ENCODE assay signal across 23 mouse cellular contexts in the genomic region with DNA sequence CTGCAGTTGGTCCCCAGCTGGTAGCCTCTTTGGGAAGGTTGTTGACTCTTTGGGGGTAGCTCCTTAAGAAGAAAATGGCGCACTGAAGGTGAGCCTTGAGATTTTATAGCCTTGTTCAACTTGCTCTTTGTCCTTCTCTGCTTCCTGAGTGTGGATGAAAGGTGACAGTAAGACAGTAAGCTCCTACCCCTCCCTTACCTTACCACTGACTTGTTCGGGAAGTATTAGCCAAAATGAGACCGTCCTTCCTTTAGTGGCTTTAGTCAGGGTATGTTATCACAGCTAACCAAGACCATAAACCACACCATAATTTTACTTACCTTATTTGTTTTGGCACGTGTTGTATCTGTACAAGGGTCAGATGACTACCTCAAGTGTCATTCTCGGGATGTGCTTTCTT.
"Had no signal": no experiment of that assay in that cellular context is flagged by ENCODE, and none has a peak within 500 bp of the region (broad histone marks: within the 10 kb centered on the region; RNA-seq: fewer than 3 reads in every experiment).

No protein-coding gene starts in this region.

- H3K27me3 ChIP-seq: hindbrain, embryonic 12.5 days; liver, embryonic 13.5 days; liver, embryonic 15.5 days had no signal

- H3K36me3 ChIP-seq: heart, embryonic 12.5 days; hindbrain, embryonic 10.5 days; hindbrain, embryonic 12.5 days; limb, embryonic 10.5 days; limb, embryonic 12.5 days; liver, embryonic 13.5 days; liver, embryonic 15.5 days had no signal

- H3K27ac ChIP-seq: heart, adult 2 months; hindbrain, embryonic 10.5 days; hindbrain, embryonic 12.5 days; hindbrain, embryonic 14.5 days; left cerebral cortex, adult 2 months; limb, embryonic 10.5 days; limb, embryonic 12.5 days; liver, embryonic 13.5 days; liver, embryonic 15.5 days had no signal

- H3K4me1 ChIP-seq: heart, embryonic 12.5 days; hindbrain, embryonic 10.5 days; hindbrain, embryonic 12.5 days; limb, embryonic 12.5 days had no signal

- H3K4me2 ChIP-seq: heart, embryonic 12.5 days; hindbrain, embryonic 12.5 days; hindbrain, embryonic 14.5 days; limb, embryonic 12.5 days; liver, embryonic 11.5 days; liver, embryonic 13.5 days; liver, embryonic 15.5 days had no signal

- H3K9ac ChIP-seq: heart, embryonic 12.5 days; hindbrain, embryonic 12.5 days; hindbrain, embryonic 14.5 days; limb, embryonic 12.5 days; liver, embryonic 13.5 days; liver, embryonic 15.5 days had no signal

- H3K9me3 ChIP-seq: hindbrain, embryonic 12.5 days; limb, embryonic 10.5 days; liver, embryonic 15.5 days had no signal

- DNase-seq: gastrocnemius, postnatal 14 days; gastrocnemius, postnatal 36 days; heart, adult 2 months; heart, postnatal 10 days; heart, postnatal 4 days; kidney, adult 11 months; kidney, adult 2 months; kidney, postnatal 10 days; kidney, postnatal 25 days; kidney, postnatal 4 days; liver; liver, embryonic 13.5 days had no signal

- ATAC-seq: hindbrain, embryonic 16.5 days; inflammation-experienced regulatory T-cells, adult 6 months had no signal

- H3K4me3 ChIP-seq: heart, adult 2 months; heart, embryonic 12.5 days; hindbrain, embryonic 10.5 days; hindbrain, embryonic 12.5 days; left cerebral cortex, adult 2 months; limb, embryonic 10.5 days; limb, embryonic 12.5 days; liver, embryonic 13.5 days; liver, embryonic 15.5 days had no signal
